Mouse (Mus musculus): ENCODE results near the gene Tsks.

GRCm38 (mm10) chr7:44974383-44975116 is 31.5 kb downstream of the Tsks start, which contains the start of gene Cpt1c:
- no peak for TF ChIP-seq CTCF (IDR thresholded peaks at IDR 0.05; ENCODE audit: low read depth, low read length)
- no peak for TF ChIP-seq POLR2A (IDR thresholded peaks at IDR 0.05; ENCODE audit: borderline replicate concordance, low read depth, low read length)

Data from bone marrow macrophage, adult 2 months (primary cell).